Mouse (Mus musculus) gastrocnemius, adult 2 months (tissue): ENCODE measurements around the gene Vmn2r23. TPM values are rescaled to one million over a fixed set of nuclear protein-coding genes. Genes with fewer than 3 reads are reported as not detected.
A peak's percentile ranks its signal among the peaks of the same experiment; 100 is the strongest.
"Not testable (repeated sequence)": the region's sequence is repeated elsewhere in the genome, so short reads cannot be mapped to it uniquely, and the experiment has no call there.

Source experiments
- DNase-seq: peaks from one replicate; pipeline ENCODE4 v3.0.0; 2022
- H3K27ac ChIP-seq: fragments of 200-600 bp; 2 replicates; pipeline ENCODE4 v1.8.1; 2022; ENCODE audit warnings: mild to moderate bottlenecking
- H3K4me3 ChIP-seq: fragments of 200-600 bp; 2 replicates; pipeline ENCODE4 v1.8.1; 2022; ENCODE audit warnings: mild to moderate bottlenecking, moderate library complexity
- CTCF ChIP-seq: fragments of 200-600 bp; IDR thresholded peaks from 2 replicates; pipeline ENCODE4 v1.8.1; 2022; ENCODE audit warnings: antibody characterized with exemption, mild to moderate bottlenecking, moderate library complexity
- intact Hi-C: fragments of 180-260 bp; cut with DNase I; formaldehyde crosslinking; loops from one replicate; pipeline ENCODE4 v1.15.1; 2025
- long read RNA-seq, 2 experiments: library from polyadenylated mRNA; stranded (forward); transcript quantifications; one replicate each; pipeline ENCODE4 v2.0.0; 2021
- total RNA-seq, 2 experiments: library from RNA; stranded (reverse); gene quantifications; 2 replicates each; pipeline ENCODE4 v1.2.3; 2021

The Vmn2r23 gene
- not detected for total RNA-seq
- long read RNA-seq, experiment 1: 0 reads
- long read RNA-seq, experiment 2: 0 reads

- no peak within 1 kb of the TSS for H3K4me3 ChIP-seq
- intact Hi-C loops: no loop called here
- no peak within 1 kb of the TSS for H3K27ac ChIP-seq
- no peak for TF ChIP-seq CTCF
- DNase-seq: no peak
Measured at GRCm38 (mm10) chr6:123702370-123702769, at the start of gene Vmn2r23. Gene Vmn2r23 (plus strand): TSS chr6:123702670.

- no peak for DNase-seq
- no peak overlapping the region for H3K27ac ChIP-seq
- TF ChIP-seq CTCF: peak; percentile 24; the same call in 1 of the 2 replicates
- intact Hi-C loops: no loop called here
- H3K4me3 ChIP-seq: no peak overlapping the region
Measured at GRCm38 (mm10) chr6:123657040-123657439, 45.4 kb upstream of the Vmn2r23 start.

- H3K4me3 ChIP-seq, DNase-seq, H3K27ac ChIP-seq, intact Hi-C loops: not testable (repeated sequence)
Measured at GRCm38 (mm10) chr6:123696639-123697038, 5.8 kb upstream of the Vmn2r23 start.

- no peak for DNase-seq
- no peak overlapping the region for H3K27ac ChIP-seq
- intact Hi-C loops: no loop called here
- no peak for TF ChIP-seq CTCF
- no peak overlapping the region for H3K4me3 ChIP-seq
Measured at GRCm38 (mm10) chr6:123697213-123697612, 5.3 kb upstream of the Vmn2r23 start.

GRCm38 (mm10) chr6:123770031-123770430, 67.6 kb downstream of the Vmn2r23 start:
- Histone ChIP-seq H3K4me3 (no peak overlapping the region), H3K27ac (no peak overlapping the region)
- no peak for DNase-seq
- intact Hi-C loops: no loop called here
- no peak for TF ChIP-seq CTCF

- DNase-seq: no peak
- no peak within 1 kb of the TSS for H3K4me3 ChIP-seq
Measured at GRCm38 (mm10) chr6:123778579-123778978, 76.1 kb downstream of the Vmn2r23 start, which contains the start of gene Vmn2r24. Gene Vmn2r24 (plus strand): TSS chr6:123778879.

GRCm38 (mm10) chr6:123784857-123785256, 82.4 kb downstream of the Vmn2r23 start:
- H3K4me3 ChIP-seq: no peak overlapping the region
- DNase-seq: no peak
- no peak overlapping the region for H3K27ac ChIP-seq
- no peak for TF ChIP-seq CTCF
- intact Hi-C loops: no loop called here

More at GRCm38 (mm10) chr6:123778579-123778978, 76.1 kb downstream of the Vmn2r23 start, which contains the start of gene Vmn2r24:
- no peak within 1 kb of the TSS for H3K27ac ChIP-seq
- intact Hi-C loops: no loop called here
- TF ChIP-seq CTCF: no peak

- intact Hi-C loops: no loop called here
- no peak overlapping the region for H3K4me3 ChIP-seq
- TF ChIP-seq CTCF: no peak
- no peak for DNase-seq
- no peak overlapping the region for H3K27ac ChIP-seq
Measured at GRCm38 (mm10) chr6:123793746-123794145, 91.3 kb downstream of the Vmn2r23 start.

Other genes with a start within 250 kb of the Vmn2r23 start
- gene Vmn2r21, start 169.3 kb upstream of the Vmn2r23 start, total RNA-seq: not detected
- gene Vmn2r22, start 51.9 kb upstream of the Vmn2r23 start, total RNA-seq: not detected
- gene Vmn2r24, start 76.2 kb downstream of the Vmn2r23 start, total RNA-seq: not detected
- gene Vmn2r25, start 150.8 kb downstream of the Vmn2r23 start, total RNA-seq: not detected